Mouse (Mus musculus) CD4-positive, CD25-positive, alpha-beta regulatory T cell (primary cell): ENCODE measurements around the gene Lins1. TPM values are rescaled to one million over a fixed set of nuclear protein-coding genes. Genes with fewer than 3 reads are reported as not detected.

ENCODE experiments used
- polyA plus RNA-seq: library from polyadenylated mRNA; unstranded; fragments of 100-300 nt; shearing (Covaris generic); gene quantifications from one replicate; pipeline ENCODE4 v1.2.1, GENCODE M21; 2017

Lins1 gene
- polyA plus RNA-seq = 12.8 TPM

DNA sequence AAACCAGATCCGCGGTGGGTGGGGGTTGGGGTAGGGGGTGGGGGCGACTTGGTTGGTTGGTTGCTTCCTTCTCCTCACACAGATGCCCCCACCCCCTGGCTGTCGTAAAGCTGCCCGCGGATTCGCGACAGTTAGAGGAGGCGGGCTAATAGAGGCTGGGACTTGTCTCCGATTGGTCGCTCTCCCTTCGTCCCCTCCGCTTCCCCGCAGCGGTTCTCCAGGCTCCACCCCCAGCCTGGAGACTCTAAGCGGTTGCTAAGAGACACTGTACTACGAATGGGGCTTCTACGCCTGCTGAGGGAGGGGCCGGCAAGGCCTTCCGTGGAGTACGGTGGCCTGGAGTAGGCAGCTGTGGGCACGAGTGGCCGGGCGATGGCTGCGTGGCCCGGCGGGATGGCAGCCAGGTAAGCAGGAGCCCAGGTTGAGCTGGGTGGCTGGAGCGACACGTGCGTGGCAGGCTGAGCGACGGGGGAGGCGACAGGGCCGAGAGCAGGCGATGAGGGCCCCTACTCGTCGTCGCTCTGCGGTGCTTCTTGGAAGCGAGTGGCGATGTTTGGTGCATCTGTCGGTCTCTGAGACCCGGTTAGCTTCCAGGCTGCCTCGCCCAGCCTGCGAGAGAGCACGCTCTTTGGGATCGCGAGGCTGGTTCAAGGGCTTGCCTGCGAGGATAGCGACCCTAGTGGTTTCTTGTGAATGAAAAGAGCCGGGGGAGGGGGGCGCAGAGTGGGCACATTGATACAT, at the start of gene Lins1:
Gene Lins1 (plus strand): TSS at position 270 of the 741 bp plus-strand sequence.

DNA sequence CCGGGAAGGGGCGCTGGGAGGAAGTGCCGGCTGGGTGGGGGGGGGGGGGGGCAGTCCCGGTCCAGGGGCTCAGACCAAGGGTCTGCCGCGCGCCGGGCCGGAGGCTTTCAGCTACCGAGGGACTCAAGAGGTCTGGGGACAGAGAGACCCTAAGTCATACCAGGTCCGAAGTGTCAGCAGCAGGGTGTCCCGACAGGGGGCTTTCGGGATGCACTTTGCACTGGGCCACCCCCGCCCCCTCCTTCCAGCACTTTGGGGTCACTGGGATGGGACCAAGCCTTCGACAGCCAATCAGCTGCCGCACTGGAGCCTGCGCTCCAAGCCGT, 432 bp upstream of the Lins1 start, which contains the start of gene Asb7:
Gene Asb7 (minus strand): TSS at position 303 of the 326 bp plus-strand sequence.

DNA sequence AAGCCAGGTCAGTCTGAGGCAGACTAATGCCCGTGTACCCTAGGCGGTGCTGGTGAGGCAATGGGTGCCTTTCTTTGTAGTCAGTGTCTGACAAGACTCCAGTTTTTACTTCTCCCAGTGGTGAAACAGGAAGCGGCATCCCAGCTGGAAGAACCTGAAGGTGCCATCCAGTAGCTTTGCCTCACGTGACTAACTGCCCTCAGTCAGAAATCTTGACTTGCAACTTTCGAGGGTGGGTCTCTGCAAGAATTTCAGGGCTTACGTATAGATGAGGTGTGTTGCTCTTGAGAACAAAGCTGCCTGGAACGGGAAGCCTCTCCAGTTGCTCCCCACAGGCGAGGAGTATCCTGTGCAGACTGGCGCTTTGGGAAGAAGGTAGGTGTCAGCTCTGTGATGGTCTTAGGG, 53.7 kb downstream of the Lins1 start, which contains the start of gene Cers3:
Gene Cers3 (plus strand): TSS at position 128 of the 405 bp plus-strand sequence.

Other genes with a start within 250 kb of the Lins1 start
- 6.7 TPM for gene Asb7, start 293 bp upstream of the Lins1 start, polyA plus RNA-seq
- not detected for gene Cers3, start 53.6 kb downstream of the Lins1 start, polyA plus RNA-seq
- 0.86 TPM for gene Adamts17, start 149.8 kb downstream of the Lins1 start, polyA plus RNA-seq